Mouse (Mus musculus) lung, adult 2 months (tissue): ENCODE measurements at regions not wholly inside any gene's neighbourhood (a gene's known extent, or its start where the extent isn't known, plus 50 kb on each side); places are given as distances from the start of the nearest gene placed in this dataset.

Source experiments
- CTCF ChIP-seq: fragments of 200-500 bp; IDR thresholded peaks from 2 replicates; pipeline ENCODE4 v1.5.1; 2011; ENCODE audit warnings: mild to moderate bottlenecking, low read length, control low read depth; ENCODE audit not compliant: insufficient read depth
- POLR2A ChIP-seq: fragments of 200-500 bp; IDR thresholded peaks from 2 replicates; pipeline ENCODE4 v1.6.1; 2011; ENCODE audit warnings: low read depth, mild to moderate bottlenecking, control low read depth, low read length, borderline replicate concordance; ENCODE audit errors: extremely low read depth

DNA sequence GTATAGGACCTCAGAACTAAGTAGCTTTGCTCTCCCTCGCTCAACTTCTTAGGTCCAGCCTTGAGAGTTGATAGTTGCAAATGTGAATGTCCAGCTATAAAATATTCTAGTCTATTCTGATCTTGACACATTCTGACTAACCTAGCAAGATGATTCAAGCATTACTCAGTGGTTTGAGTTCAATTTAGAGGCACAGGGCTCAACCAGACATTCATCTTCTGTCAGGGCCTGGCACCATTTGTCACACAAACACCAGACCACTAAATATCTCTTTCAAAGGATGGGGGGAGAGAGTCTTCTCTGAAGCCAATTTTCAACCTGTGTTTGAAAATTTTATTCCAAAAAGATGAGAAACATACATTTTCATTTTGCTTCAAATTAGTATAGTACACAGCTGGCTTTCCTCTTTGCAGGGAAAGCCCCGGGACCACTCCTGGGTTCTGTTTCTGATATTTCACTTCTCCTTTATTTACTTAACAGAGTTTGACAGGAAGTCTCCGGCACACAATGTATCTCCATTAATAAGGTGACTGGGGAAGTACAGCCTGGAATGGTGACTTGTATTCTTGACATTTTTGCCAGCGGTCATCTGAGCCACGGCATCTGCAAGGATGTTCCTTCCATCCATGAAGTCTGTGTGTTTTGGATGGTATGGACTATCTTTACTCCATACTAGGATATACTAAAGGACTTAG is 503.6 kb upstream of the Gm765 start:
- no peak for TF ChIP-seq POLR2A
- no peak for TF ChIP-seq CTCF
